Mouse (Mus musculus): ENCODE measurements around the gene AU040320. TPM values are rescaled to one million over a fixed set of nuclear protein-coding genes. Genes with fewer than 3 reads are reported as not detected.

Gene AU040320
- total and polyA plus RNA-seq, 3 experiments = 3.0 to 17.0 (median 15.2) TPM

GRCm38 (mm10) chr4:126813212-126813611, 59.9 kb downstream of the AU040320 start:
- Histone ChIP-seq H3K9ac (ENCODE audit: insufficient read depth, low read depth) (no peak overlapping the region), H3K9me3 (replicated peaks; ENCODE audit: low read length) (peaks cover 2% of the 10 kb centered on the region), H3K4me3 (replicated peaks in 1 of 3; ENCODE audit: low read depth in 2 of 3, low read length in 2 of 3, poor library complexity in 1 of 3) (no peak overlapping the region), H3K4me1 (ENCODE audit: control insufficient read depth in 1 of 2, insufficient read depth in 2 of 2) (peaks cover 2 to 35% of the 10 kb centered on the region in 2 experiments; a peak in 3 of 4 replicates), H3K4me2 (ENCODE audit: insufficient read depth, low read depth, poor library complexity, severe bottlenecking) (no peak overlapping the region), H3K36me3 (replicated peaks in 1 of 2; ENCODE audit: control insufficient read depth in 1 of 2, insufficient read depth in 1 of 2, low read length in 1 of 2) (peaks cover 32 to 60% of the 10 kb centered on the region in 2 experiments), H3K27ac (ENCODE audit: insufficient read depth, low read depth) (no peak overlapping the region), H3K79me2 (replicated peaks; ENCODE audit: control insufficient read depth, extremely low read depth, insufficient read depth, poor library complexity, severe bottlenecking) (no peaks in the 10 kb centered on the region), H3K27me3 (replicated peaks) (no peaks in the 10 kb centered on the region)
- TF ChIP-seq MXI1 (IDR thresholded peaks at IDR 0.05; ENCODE audit: low read depth, low read length) (no peak), TCF12 (IDR thresholded peaks at IDR 0.05; ENCODE audit: low read depth, low read length) (no peak), ZC3H11A (IDR thresholded peaks at IDR 0.05; ENCODE audit: low read depth, low read length) (no peak), ZKSCAN1 (IDR thresholded peaks at IDR 0.05; ENCODE audit: borderline replicate concordance, low read depth, low read length) (no peak), ELF1 (IDR thresholded peaks at IDR 0.05; ENCODE audit: low read depth, low read length) (no peak), USF2 (conservative IDR thresholded peaks at IDR 0.05; ENCODE audit: low read depth, low read length) (no peak), ZNF384 (IDR thresholded peaks at IDR 0.05; ENCODE audit: low read depth, low read length) (no peak), JUN (IDR thresholded peaks at IDR 0.05; ENCODE audit: insufficient read depth, low read depth, low read length) (no peak)
- DNase-seq (ENCODE audit: extremely low read depth) = no peak
- in situ Hi-C loops (cut with MboI; ENCODE audit: low pct_ligation_motif_present, low pct_unique_long_range_greater_than_20kb, low sequenced_read_pairs) = no loop called here
- dilution Hi-C loops (cut with MboI; ENCODE audit: extremely low pct_ligation_motif_present, extremely low pct_unique_long_range_greater_than_20kb, low sequenced_read_pairs) = no loop called here

- Histone ChIP-seq H3K36me3 (replicated peaks in 1 of 2; ENCODE audit: control insufficient read depth in 1 of 2, insufficient read depth in 1 of 2, low read length in 1 of 2) (peaks cover 30 to 49% of the 10 kb centered on the region in 2 experiments), H3K4me2 (ENCODE audit: insufficient read depth, low read depth, poor library complexity, severe bottlenecking) (no peak overlapping the region), H3K79me2 (replicated peaks; ENCODE audit: control insufficient read depth, extremely low read depth, insufficient read depth, poor library complexity, severe bottlenecking) (no peaks in the 10 kb centered on the region), H3K27me3 (replicated peaks) (no peaks in the 10 kb centered on the region), H3K4me1 (ENCODE audit: control insufficient read depth in 1 of 2, insufficient read depth in 2 of 2) (peaks cover 2 to 42% of the 10 kb centered on the region in 2 experiments; a peak in 3 of 4 replicates), H3K9ac (ENCODE audit: insufficient read depth, low read depth) (no peak overlapping the region), H3K27ac (ENCODE audit: insufficient read depth, low read depth) (no peak overlapping the region), H3K4me3 (replicated peaks in 1 of 3; ENCODE audit: low read depth in 2 of 3, low read length in 2 of 3, poor library complexity in 1 of 3) (no peak overlapping the region), H3K9me3 (replicated peaks; ENCODE audit: low read length) (peaks cover 2% of the 10 kb centered on the region)
- in situ Hi-C loops (cut with MboI; ENCODE audit: low pct_ligation_motif_present, low pct_unique_long_range_greater_than_20kb, low sequenced_read_pairs) = no loop called here
- dilution Hi-C loops (cut with MboI; ENCODE audit: extremely low pct_ligation_motif_present, extremely low pct_unique_long_range_greater_than_20kb, low sequenced_read_pairs) = no loop called here
- TF ChIP-seq PAX5 (IDR thresholded peaks at IDR 0.05; ENCODE audit: low read length) (no peak), GABPA (IDR thresholded peaks at IDR 0.05; ENCODE audit: insufficient replicate concordance, low read depth, low read length) (no peak), EP300 (IDR thresholded peaks at IDR 0.05; ENCODE audit: low read length) (no peak), ETS1 (conservative IDR thresholded peaks at IDR 0.05; ENCODE audit: low read depth, low read length) (no peak), USF2 (conservative IDR thresholded peaks at IDR 0.05; ENCODE audit: low read depth, low read length) (no peak), ZC3H11A (IDR thresholded peaks at IDR 0.05; ENCODE audit: low read depth, low read length) (no peak), JUN (IDR thresholded peaks at IDR 0.05; ENCODE audit: insufficient read depth, low read depth, low read length) (no peak), JUND (conservative IDR thresholded peaks at IDR 0.05; ENCODE audit: low read depth, low read length) (no peak), UBTF (IDR thresholded peaks at IDR 0.05; ENCODE audit: low read depth, low read length) (no peak), MXI1 (IDR thresholded peaks at IDR 0.05; ENCODE audit: low read depth, low read length) (no peak), CHD2 (IDR thresholded peaks at IDR 0.05; ENCODE audit: low read length) (no peak), BHLHE40 (IDR thresholded peaks at IDR 0.05; ENCODE audit: low read depth, low read length) (no peak), USF1 (IDR thresholded peaks at IDR 0.05; ENCODE audit: low read depth, low read length) (no peak), NRF1 (IDR thresholded peaks at IDR 0.05; ENCODE audit: low read depth, low read length) (no peak)
- DNase-seq (ENCODE audit: extremely low read depth) = no peak
These were observed 61.5 kb downstream of the AU040320 start for GRCm38 (mm10) chr4:126814854-126815253.
